Mouse (Mus musculus) brain, embryonic 14.5 days (tissue): Measurements from ENCODE around the gene Fam92b. TPM values are rescaled to one million over a fixed set of nuclear protein-coding genes. Genes with fewer than 3 reads are reported as not detected.
A peak's percentile ranks its signal among the peaks of the same experiment; 100 is the strongest.

ENCODE experiments used
- DNase-seq: peaks from one replicate; pipeline ENCODE4 v3.0.0-alpha.2; 2011; ENCODE audit warnings: low read depth
- CTCF ChIP-seq: fragments of 200-500 bp; IDR thresholded peaks from 2 replicates; pipeline ENCODE4 v1.5.1; 2012; ENCODE audit warnings: inconsistent platforms, mild to moderate bottlenecking, moderate library complexity, borderline replicate concordance; ENCODE audit not compliant: insufficient read depth, insufficient read length; ENCODE audit errors: extremely low read depth
- POLR2A ChIP-seq: fragments of 200-500 bp; IDR thresholded peaks from 2 replicates; pipeline ENCODE4 v1.6.1; 2012; ENCODE audit warnings: mild to moderate bottlenecking, inconsistent platforms, borderline replicate concordance; ENCODE audit not compliant: poor library complexity, insufficient read depth, insufficient read length, severe bottlenecking; ENCODE audit errors: extremely low read depth
- polyA plus RNA-seq: library from polyadenylated mRNA; depleted of rRNA; stranded (reverse); fragments of >200 nt; gene quantifications from 2 replicates; pipeline ENCODE4 v1.2.3, GENCODE M21; 2012

Gene Fam92b
- polyA plus RNA-seq, 1 experiment = 1.3 TPM

DNA sequence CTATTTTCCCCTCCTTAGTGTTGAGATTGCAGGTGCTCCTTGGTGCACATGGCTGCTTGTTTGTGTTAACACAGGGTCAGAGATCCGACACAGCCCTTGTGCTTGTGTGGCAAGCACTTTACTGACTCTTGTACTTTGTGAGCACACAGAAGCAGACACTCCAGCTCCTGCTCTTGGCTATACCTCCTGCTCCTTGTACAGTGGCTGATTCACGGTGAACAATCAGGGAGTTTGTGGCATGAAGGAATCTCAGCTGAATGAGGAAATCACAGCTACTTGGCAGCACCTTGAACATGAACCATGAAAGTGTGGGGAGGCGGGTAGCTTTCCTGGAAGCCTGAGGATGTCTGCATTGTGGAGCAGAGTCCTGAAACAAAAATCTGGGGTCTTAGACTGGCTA, 36.5 kb downstream of the Fam92b start:
- TF ChIP-seq POLR2A (no peak), CTCF (no peak)
- no peak for DNase-seq

DNA sequence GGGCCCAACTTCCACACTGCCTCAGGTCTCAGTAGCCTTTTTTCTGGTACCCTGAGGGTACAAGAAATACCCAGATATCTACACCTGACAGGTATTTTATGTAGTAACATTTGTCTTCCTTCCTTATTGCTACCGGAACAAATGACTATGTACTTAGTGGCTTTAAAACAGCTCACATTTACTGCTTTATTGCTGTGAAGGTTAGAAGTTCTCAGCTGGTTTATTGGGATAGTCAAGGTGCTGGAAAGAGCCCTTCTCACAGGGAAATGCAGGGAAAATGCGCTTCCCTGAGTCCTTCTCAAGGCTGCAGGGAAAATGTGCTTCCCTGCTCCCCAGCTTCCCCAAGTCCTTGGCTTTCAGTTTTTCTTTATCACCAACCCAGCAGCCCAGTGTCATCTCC, 38.3 kb downstream of the Fam92b start:
- TF ChIP-seq CTCF (no peak), POLR2A (no peak)
- DNase-seq = no peak

GRCm38 (mm10) chr8:120136618-120137017, 40.6 kb downstream of the Fam92b start:
- no peak for TF ChIP-seq POLR2A
- no peak; the same call in 1 of the 2 replicates for TF ChIP-seq CTCF
- peak; percentile 92 for DNase-seq

DNA sequence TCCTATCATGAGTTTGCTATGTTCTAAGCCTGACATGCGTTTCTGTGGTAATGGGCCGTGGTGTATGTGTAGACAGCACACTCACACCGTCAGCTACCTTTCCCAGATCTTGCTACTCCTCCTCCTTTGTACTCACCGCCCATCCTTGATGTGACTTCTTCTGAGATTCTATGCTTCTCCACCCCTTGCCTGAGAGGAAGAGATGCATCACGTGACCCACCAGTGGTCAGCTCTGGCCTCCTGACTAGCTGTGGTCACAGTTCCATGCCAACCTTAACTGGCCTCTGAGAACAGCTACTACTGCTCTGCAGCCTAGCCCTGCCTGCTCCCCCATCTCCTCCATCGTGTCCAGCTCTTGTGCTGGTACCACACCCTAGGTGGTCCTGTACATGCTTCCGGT, 41.6 kb downstream of the Fam92b start:
- TF ChIP-seq POLR2A = no peak
- no peak for TF ChIP-seq CTCF
- no peak for DNase-seq

DNA sequence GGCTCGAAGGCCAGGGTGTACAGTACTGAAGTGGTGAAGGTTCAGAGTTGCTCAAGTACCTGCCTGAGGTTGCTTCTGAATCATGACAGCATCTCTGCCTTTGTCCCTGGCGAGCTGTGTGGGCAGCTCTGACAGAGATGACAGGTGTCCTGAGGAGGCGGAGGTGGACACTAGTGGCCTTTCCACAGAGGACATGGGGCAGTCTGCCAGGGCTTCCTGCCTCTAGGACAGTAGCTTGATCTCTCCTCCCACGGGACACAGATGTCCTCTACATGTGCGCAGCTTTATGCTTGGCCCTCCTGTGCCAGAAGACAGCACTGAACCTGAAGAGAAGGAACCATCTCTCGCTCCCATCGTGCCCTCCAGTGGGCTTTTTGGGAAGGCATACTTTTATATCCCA, 44.1 kb downstream of the Fam92b start:
- DNase-seq = no peak
- TF ChIP-seq POLR2A = no peak
- TF ChIP-seq CTCF = no peak

- TF ChIP-seq CTCF (no peak), POLR2A (no peak)
Observed at GRCm38 (mm10) chr8:120131158-120131557, 46.1 kb downstream of the Fam92b start.

GRCm38 (mm10) chr8:120129547-120129946, 47.7 kb downstream of the Fam92b start:
- peak; percentile 80 for DNase-seq
- TF ChIP-seq POLR2A (no peak), CTCF (no peak)

More at GRCm38 (mm10) chr8:120131158-120131557, 46.1 kb downstream of the Fam92b start:
- no peak for DNase-seq

DNA sequence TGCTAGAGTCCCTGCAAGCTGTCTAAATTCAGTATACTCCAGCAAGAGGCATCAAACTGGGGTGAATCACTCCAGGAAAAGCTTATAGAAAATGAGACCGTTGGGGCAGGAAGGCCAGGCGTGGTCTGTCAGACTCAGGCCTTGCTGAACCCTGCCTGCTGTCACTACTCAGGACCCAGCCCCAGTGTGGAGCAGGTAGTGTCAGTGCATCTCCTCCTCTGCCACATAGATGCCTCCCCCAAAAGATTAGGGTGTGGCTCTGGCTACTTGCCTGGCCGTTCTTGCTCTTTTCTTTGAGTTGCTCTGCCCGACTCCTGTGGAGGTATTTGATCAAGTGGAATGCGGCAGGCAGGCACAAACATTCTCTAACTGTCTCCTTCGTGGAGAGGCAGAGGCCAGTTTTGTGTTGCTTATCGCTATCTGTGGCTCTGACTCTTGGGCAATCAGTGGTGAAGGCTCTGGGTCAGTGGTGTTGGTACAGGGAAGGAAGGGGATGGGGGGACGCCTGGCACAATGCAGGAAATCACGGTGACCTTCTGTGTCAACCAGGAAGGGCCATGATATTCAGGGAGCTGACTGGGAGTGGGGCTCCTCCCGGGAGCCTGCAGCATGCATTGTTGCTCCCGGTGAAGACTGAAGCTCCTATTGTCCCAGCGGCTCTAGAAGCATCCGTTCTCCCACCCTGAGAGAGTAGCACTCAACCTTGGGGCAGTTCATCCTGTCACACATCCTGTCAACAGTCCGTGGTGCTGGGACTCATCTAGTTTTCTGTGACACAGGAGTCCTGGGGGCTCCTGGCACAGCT, 50.7 kb downstream of the Fam92b start:
- DNase-seq = no peak
- TF ChIP-seq CTCF = no peak
- no peak for TF ChIP-seq POLR2A

DNA sequence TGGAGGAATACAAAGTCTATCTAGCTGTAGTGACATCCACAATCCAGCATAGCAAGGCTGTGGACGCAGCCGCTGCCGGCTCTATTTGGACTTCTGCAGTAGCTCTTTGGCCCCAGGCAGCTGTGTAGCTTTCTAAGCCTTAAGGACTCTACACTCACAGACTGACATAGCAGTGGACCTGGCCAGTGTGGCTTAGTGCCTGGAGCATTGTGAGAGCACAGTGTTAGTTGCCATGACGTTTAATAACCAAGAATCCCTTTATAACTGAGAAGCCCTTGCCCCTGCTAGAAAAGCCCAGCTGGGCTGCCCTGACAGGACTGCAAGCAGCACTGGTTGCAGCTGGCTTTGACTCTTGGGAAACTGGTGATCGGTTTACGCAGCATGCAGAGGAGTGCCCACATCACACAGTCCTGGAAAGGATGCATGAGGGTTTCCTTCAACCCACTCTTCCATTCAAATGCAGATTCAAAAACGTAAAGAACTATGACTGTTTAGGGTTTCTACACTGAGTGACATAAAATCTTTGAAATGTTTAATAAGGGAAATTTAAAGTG, 52.4 kb downstream of the Fam92b start:
- peak; percentile 76 for DNase-seq
- TF ChIP-seq CTCF (no peak), POLR2A (no peak)

DNA sequence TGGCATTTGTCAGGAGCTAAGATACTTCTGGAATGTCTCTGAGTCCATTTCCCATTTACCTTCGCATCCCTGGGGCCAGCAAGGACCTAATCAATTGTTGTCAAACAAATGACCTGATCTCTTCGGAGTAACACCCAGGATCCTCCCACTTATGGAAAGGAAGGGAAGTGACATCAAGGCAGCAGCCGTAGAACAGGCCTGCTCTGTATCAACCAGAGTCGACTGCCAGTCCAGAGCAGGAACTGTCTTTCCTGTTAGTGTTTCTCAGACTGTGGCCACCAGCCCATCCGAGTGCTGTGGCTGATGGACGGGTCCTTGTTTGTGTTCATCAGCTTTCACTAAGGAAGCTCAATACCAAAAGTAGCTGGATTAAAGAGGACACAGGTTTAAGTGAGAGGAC, 53.0 kb downstream of the Fam92b start:
- no peak for TF ChIP-seq POLR2A
- no peak for TF ChIP-seq CTCF
- no peak for DNase-seq

- no peak for DNase-seq
- TF ChIP-seq CTCF = no peak
- no peak for TF ChIP-seq POLR2A
Observed at GRCm38 (mm10) chr8:120120951-120121350, 56.3 kb downstream of the Fam92b start.

GRCm38 (mm10) chr8:120119931-120120330, 57.3 kb downstream of the Fam92b start:
- DNase-seq = no peak
- TF ChIP-seq POLR2A (no peak), CTCF (no peak)

- DNase-seq = no peak
- TF ChIP-seq POLR2A (no peak), CTCF (no peak)
Observed at GRCm38 (mm10) chr8:120119429-120119828, 57.8 kb downstream of the Fam92b start.

- no peak for DNase-seq
- no peak for TF ChIP-seq POLR2A
- no peak for TF ChIP-seq CTCF
Observed at GRCm38 (mm10) chr8:120118847-120119246, 58.4 kb downstream of the Fam92b start.
